Mouse (Mus musculus) liver, adult 2 months (tissue): Measurements from ENCODE around the gene Spag6.

Source experiments
- CTCF ChIP-seq: fragments of 200-500 bp; IDR thresholded peaks from 2 replicates; pipeline ENCODE4 v1.5.1; 2011; ENCODE audit warnings: low read depth, low read length, control low read depth
- POLR2A ChIP-seq: fragments of 200-500 bp; IDR thresholded peaks from 2 replicates; pipeline ENCODE4 v1.6.1; 2011; ENCODE audit warnings: low read length, control low read depth; ENCODE audit not compliant: insufficient read depth; ENCODE audit errors: extremely low read depth

- TF ChIP-seq CTCF (no peak), POLR2A (no peak)
These were observed 29.8 kb upstream of the Spag6 start for GRCm38 (mm10) chr2:18664003-18664402.
